Mouse (Mus musculus) embryonic facial prominence, embryonic 12.5 days (tissue): Measurements from ENCODE around the gene Gm5244. TPM values are rescaled to one million over a fixed set of nuclear protein-coding genes. Genes with fewer than 3 reads are reported as not detected.

Experiments used
- polyA plus RNA-seq: library from polyadenylated mRNA; unstranded; fragments of >200 nt; fragmentation: Nextera tagmentation; extraction: Ambion mirVana; gene quantifications from 2 replicates; pipeline ENCODE4 v1.2.1, GENCODE M21; 2016

Gene Gm5244
- polyA plus RNA-seq, 1 experiment from 2014 or later: not detected

Other genes with a start within 250 kb of the Gm5244 start
- gene Gm4952, start 246.7 kb upstream of the Gm5244 start, polyA plus RNA-seq: 0.06 and 0.10 TPM in 2 replicates
- not detected in 2 replicates for gene Glyat, start 213.4 kb upstream of the Gm5244 start, polyA plus RNA-seq
- gene Olfr1442, start 176.2 kb upstream of the Gm5244 start, polyA plus RNA-seq: not detected in 2 replicates
- gene Olfr1443, start 168.6 kb upstream of the Gm5244 start, polyA plus RNA-seq: not detected in 2 replicates
- gene Keg1, start 150.9 kb upstream of the Gm5244 start, polyA plus RNA-seq: not detected in 2 replicates
- 2.2 and 2.7 TPM in 2 replicates for gene Cntf, start 81.0 kb upstream of the Gm5244 start, polyA plus RNA-seq
- 17.0 and 18.5 TPM in 2 replicates for gene Zfp91, start 50.6 kb upstream of the Gm5244 start, polyA plus RNA-seq
- gene Lpxn, start 50.5 kb upstream of the Gm5244 start, polyA plus RNA-seq: 1.1 and 1.3 TPM in 2 replicates
- not detected in 2 replicates for gene Olfr1444, start 10.6 kb downstream of the Gm5244 start, polyA plus RNA-seq
- gene Olfr1445, start 37.2 kb downstream of the Gm5244 start, polyA plus RNA-seq: not detected in 2 replicates
- gene Olfr1446, start 46.8 kb downstream of the Gm5244 start, polyA plus RNA-seq: 0.32 TPM in 1 of 2 replicates, not detected in the other
- not detected in 2 replicates for gene Olfr1447, start 57.1 kb downstream of the Gm5244 start, polyA plus RNA-seq
- not detected in 2 replicates for gene Olfr1448, start 77.7 kb downstream of the Gm5244 start, polyA plus RNA-seq
- gene Olfr1449, start 84.2 kb downstream of the Gm5244 start, polyA plus RNA-seq: not detected in 2 replicates
- gene Olfr1450, start 103.6 kb downstream of the Gm5244 start, polyA plus RNA-seq: not detected in 2 replicates
- not detected in 2 replicates for gene Olfr1451, start 148.3 kb downstream of the Gm5244 start, polyA plus RNA-seq
- not detected in 2 replicates for gene Olfr1453, start 181.6 kb downstream of the Gm5244 start, polyA plus RNA-seq
- gene Olfr1454, start 213.9 kb downstream of the Gm5244 start, polyA plus RNA-seq: not detected in 2 replicates